Mouse (Mus musculus): Measurements from ENCODE around the gene C2cd4c. TPM values are rescaled to one million over a fixed set of nuclear protein-coding genes. Genes with fewer than 3 reads are reported as not detected.

C2cd4c gene
- total and polyA plus RNA-seq, 2 experiments from 2014 or later: not detected

DNA sequence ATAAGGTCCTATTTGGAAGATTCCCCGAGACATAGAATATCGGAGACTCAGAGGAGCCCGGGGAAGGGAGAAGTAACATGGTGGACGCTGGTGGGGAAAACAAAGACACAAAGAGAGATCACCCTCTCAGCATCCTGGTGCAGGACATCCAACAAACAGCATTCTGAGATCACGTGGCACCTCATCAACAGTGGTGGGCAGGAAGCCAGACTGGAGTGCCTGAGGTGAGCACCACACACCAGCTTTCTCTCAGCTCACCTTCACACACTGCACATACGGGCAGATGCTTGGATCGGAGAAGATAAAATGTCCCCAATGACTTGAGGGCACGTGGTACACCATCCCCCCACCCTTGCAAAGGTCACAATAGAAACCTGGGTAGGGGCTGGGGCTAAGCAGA, 22.5 kb upstream of the C2cd4c start:
- no peak for ATAC-seq (ENCODE audit: insufficient read depth, low read depth)
- no peak overlapping the region for H3K4me3 ChIP-seq (ENCODE audit: low read depth, low read length)
- H3K27ac ChIP-seq (ENCODE audit: low read depth): no peak overlapping the region
- H3K4me2 ChIP-seq (ENCODE audit: low read depth, low read length): no peak overlapping the region
- peaks cover 43% of the 10 kb centered on the region for H3K27me3 ChIP-seq (ENCODE audit: control insufficient read depth, insufficient read depth, low read length)
- no peak for TF ChIP-seq CTCF (IDR thresholded peaks at IDR 0.05; ENCODE audit: low read depth)
- TF ChIP-seq EP300 (IDR thresholded peaks at IDR 0.05; ENCODE audit: low read depth): no peak
- H3K36me3 ChIP-seq (replicated peaks; ENCODE audit: control insufficient read depth, insufficient read depth, low read length): no peaks in the 10 kb centered on the region
- H3K9ac ChIP-seq (replicated peaks; ENCODE audit: low read depth, low read length): no peak overlapping the region
- H3K9me3 ChIP-seq (replicated peaks; ENCODE audit: control insufficient read depth, low read length): no peaks in the 10 kb centered on the region
- no peak for DNase-seq (ENCODE audit: low spot score)
- no peaks in the 10 kb centered on the region for H3K4me1 ChIP-seq (ENCODE audit: control insufficient read depth, insufficient read depth)
- 82% methylated on average over 8 of the region's 8 CpGs for WGBS

DNA sequence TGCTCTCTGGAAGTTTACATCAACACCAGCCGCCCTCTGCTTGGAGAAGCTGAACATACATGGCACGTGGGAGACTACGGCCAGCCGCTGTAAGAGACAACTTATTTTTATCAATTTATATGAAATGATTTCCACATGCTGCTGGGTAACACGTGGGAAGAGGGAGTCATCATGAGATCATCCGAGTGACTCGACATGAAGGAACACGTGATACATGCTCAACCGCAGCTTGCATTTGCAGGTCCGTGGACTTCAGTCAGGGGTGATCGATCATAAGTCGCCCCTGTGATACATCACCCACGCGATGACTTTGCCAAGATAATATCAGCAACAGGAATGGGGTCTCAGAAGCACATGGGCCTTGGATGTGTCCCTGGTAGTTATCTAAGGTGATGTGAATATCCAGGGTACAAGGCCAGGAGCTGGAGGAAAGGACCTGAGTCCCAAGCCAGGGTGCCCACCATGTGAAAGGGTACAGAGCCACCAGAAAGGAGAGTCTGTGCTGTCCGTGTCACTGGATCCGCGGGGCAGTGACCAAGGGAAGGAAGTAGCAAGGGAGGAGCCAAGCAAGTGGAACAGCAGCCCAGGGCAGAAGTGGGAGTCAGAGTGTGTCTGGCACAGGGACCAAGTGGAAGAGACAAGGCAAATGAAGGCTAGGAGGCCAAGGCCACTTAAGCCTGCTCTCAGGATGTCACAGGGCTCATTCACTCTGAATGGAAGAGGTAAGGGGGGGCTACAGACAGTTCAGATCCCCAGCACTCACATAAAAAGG, 19.4 kb upstream of the C2cd4c start:
- Histone ChIP-seq H3K9me3 (replicated peaks; ENCODE audit: control insufficient read depth, low read length) (no peaks in the 10 kb centered on the region), H3K9ac (replicated peaks; ENCODE audit: low read depth, low read length) (no peak overlapping the region), H3K4me3 (ENCODE audit: low read depth, low read length) (no peak overlapping the region), H3K4me1 (ENCODE audit: control insufficient read depth, insufficient read depth) (no peaks in the 10 kb centered on the region), H3K27ac (ENCODE audit: low read depth) (no peak overlapping the region), H3K4me2 (ENCODE audit: low read depth, low read length) (no peak overlapping the region), H3K36me3 (replicated peaks; ENCODE audit: control insufficient read depth, insufficient read depth, low read length) (no peaks in the 10 kb centered on the region), H3K27me3 (ENCODE audit: control insufficient read depth, insufficient read depth, low read length) (peaks cover 23% of the 10 kb centered on the region)
- DNase-seq (ENCODE audit: low spot score) (no peak), ATAC-seq (ENCODE audit: insufficient read depth, low read depth) (no peak)
- WGBS: 72% methylated on average over 17 of the region's 17 CpGs
- no peak for TF ChIP-seq CTCF (IDR thresholded peaks at IDR 0.05; ENCODE audit: low read depth)
- no peak for TF ChIP-seq EP300 (IDR thresholded peaks at IDR 0.05; ENCODE audit: low read depth)

DNA sequence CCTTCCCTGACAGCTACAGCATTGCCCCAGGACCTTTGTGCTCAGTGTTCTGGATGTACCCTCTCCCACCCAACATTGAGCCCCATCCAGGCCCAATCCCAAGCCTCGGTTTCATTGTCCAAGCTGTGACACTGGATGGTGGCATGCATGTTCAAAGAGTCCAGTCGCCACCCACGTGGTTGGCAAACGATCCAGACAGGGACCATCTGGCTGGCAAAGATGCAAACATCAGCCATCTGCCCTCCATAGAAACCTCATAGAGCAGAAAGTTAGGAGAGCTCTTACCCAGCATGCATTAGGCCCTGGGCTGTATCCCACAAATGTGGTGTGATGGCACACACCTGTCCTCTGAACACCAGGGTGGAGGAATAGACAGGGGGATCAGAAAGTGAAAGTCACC, 17.6 kb upstream of the C2cd4c start:
- ATAC-seq (ENCODE audit: insufficient read depth, low read depth) (no peak), DNase-seq (ENCODE audit: low spot score) (no peak)
- Histone ChIP-seq H3K4me3 (ENCODE audit: low read depth, low read length) (no peak overlapping the region), H3K27me3 (ENCODE audit: control insufficient read depth, insufficient read depth, low read length) (peaks cover 5% of the 10 kb centered on the region), H3K4me1 (ENCODE audit: control insufficient read depth, insufficient read depth) (no peaks in the 10 kb centered on the region), H3K9me3 (replicated peaks; ENCODE audit: control insufficient read depth, low read length) (no peaks in the 10 kb centered on the region), H3K27ac (ENCODE audit: low read depth) (no peak overlapping the region), H3K9ac (replicated peaks; ENCODE audit: low read depth, low read length) (no peak overlapping the region), H3K4me2 (ENCODE audit: low read depth, low read length) (no peak overlapping the region), H3K36me3 (replicated peaks; ENCODE audit: control insufficient read depth, insufficient read depth, low read length) (no peaks in the 10 kb centered on the region)
- 75% methylated on average over 4 of the region's 4 CpGs for WGBS
- TF ChIP-seq EP300 (IDR thresholded peaks at IDR 0.05; ENCODE audit: low read depth): no peak
- TF ChIP-seq CTCF (IDR thresholded peaks at IDR 0.05; ENCODE audit: low read depth): no peak

DNA sequence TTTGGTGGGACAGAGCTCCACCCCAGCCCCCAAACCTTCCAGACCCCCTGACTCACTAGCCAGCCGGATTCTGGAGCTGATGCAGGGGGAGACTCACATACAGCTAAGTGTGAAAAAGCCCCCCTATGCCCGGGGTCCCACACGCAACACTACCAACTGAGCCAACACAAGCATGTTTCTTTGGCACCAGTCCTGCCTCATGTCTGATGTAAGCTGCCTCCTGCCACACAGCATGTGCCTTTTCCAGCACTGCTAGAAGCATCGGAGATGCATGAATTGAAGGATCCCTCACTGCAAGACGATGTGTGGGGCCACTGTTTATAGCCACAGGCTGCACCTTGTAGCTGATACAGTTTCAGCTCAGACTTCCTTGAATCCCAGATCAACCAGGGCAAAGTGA, 14.6 kb upstream of the C2cd4c start:
- DNase-seq (ENCODE audit: low spot score) (no peak), ATAC-seq (ENCODE audit: insufficient read depth, low read depth) (no peak)
- no peak for TF ChIP-seq CTCF (IDR thresholded peaks at IDR 0.05; ENCODE audit: low read depth)
- TF ChIP-seq EP300 (IDR thresholded peaks at IDR 0.05; ENCODE audit: low read depth): no peak
- no peaks in the 10 kb centered on the region for H3K9me3 ChIP-seq (replicated peaks; ENCODE audit: control insufficient read depth, low read length)
- WGBS: 72% methylated on average over 5 of the region's 5 CpGs
- no peak overlapping the region for H3K4me3 ChIP-seq (ENCODE audit: low read depth, low read length)
- H3K36me3 ChIP-seq (replicated peaks; ENCODE audit: control insufficient read depth, insufficient read depth, low read length): no peaks in the 10 kb centered on the region
- no peak overlapping the region for H3K9ac ChIP-seq (replicated peaks; ENCODE audit: low read depth, low read length)
- H3K4me1 ChIP-seq (ENCODE audit: control insufficient read depth, insufficient read depth): no peaks in the 10 kb centered on the region
- no peak overlapping the region for H3K27ac ChIP-seq (ENCODE audit: low read depth)
- H3K27me3 ChIP-seq (ENCODE audit: control insufficient read depth, insufficient read depth, low read length): peaks cover 5% of the 10 kb centered on the region; the same call in 1 of the 2 replicates
- H3K4me2 ChIP-seq (ENCODE audit: low read depth, low read length): no peak overlapping the region

DNA sequence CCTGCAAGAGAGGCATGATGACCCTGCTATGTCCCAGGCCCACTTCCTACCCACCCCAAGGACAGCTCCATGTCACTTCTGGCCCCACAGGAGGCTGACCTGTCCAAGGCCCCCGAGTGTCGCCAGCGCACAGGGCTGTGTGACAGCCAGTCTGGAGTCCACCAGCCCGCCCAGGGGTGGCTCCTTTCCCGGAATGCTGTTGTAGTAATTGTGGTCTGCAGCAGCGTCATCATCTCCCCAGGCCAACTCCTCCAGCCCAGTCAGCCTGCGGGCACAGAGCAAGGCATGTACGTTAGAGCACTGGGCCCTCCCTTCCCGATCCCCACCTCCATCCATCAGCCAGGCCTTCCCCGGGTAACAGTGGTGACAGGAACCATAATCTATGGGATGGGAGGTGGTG, 12.3 kb upstream of the C2cd4c start:
- H3K4me1 ChIP-seq (ENCODE audit: control insufficient read depth, insufficient read depth): no peaks in the 10 kb centered on the region
- WGBS: 78% methylated on average over 10 of the region's 10 CpGs
- H3K9ac ChIP-seq (replicated peaks; ENCODE audit: low read depth, low read length): no peak overlapping the region
- H3K4me3 ChIP-seq (ENCODE audit: low read depth, low read length): no peak overlapping the region
- TF ChIP-seq EP300 (IDR thresholded peaks at IDR 0.05; ENCODE audit: low read depth): no peak
- TF ChIP-seq CTCF (IDR thresholded peaks at IDR 0.05; ENCODE audit: low read depth): no peak
- no peaks in the 10 kb centered on the region for H3K9me3 ChIP-seq (replicated peaks; ENCODE audit: control insufficient read depth, low read length)
- H3K27ac ChIP-seq (ENCODE audit: low read depth): no peak overlapping the region
- ATAC-seq (ENCODE audit: insufficient read depth, low read depth) (no peak), DNase-seq (ENCODE audit: low spot score) (no peak)
- peaks cover 5% of the 10 kb centered on the region; the same call in 1 of the 2 replicates for H3K27me3 ChIP-seq (ENCODE audit: control insufficient read depth, insufficient read depth, low read length)
- no peaks in the 10 kb centered on the region for H3K36me3 ChIP-seq (replicated peaks; ENCODE audit: control insufficient read depth, insufficient read depth, low read length)
- no peak overlapping the region for H3K4me2 ChIP-seq (ENCODE audit: low read depth, low read length)

DNA sequence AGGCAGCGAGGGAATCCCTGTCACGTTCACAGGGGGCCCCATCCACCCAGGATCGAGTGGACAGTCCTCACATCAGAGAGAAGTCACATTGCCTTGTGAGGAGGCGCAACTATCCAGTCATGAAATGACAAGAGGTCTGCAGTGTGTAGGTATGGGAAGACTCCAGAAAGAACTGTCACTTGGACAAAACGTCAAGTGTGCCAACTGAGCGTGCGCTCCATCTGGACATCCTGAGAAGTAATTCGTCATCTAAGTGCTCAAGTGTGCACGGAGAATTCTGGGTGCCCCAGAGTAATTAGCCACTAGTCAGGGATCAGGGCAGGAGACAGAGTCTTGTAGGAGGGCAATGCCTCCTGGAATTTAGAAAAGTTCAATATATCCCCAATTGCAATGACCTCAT, 11.6 kb upstream of the C2cd4c start:
- Histone ChIP-seq H3K4me3 (ENCODE audit: low read depth, low read length) (no peak overlapping the region), H3K4me2 (ENCODE audit: low read depth, low read length) (no peak overlapping the region), H3K9me3 (replicated peaks; ENCODE audit: control insufficient read depth, low read length) (no peaks in the 10 kb centered on the region), H3K27me3 (ENCODE audit: control insufficient read depth, insufficient read depth, low read length) (peaks cover 5% of the 10 kb centered on the region; the same call in 1 of the 2 replicates), H3K27ac (ENCODE audit: low read depth) (no peak overlapping the region), H3K4me1 (ENCODE audit: control insufficient read depth, insufficient read depth) (no peaks in the 10 kb centered on the region), H3K36me3 (replicated peaks; ENCODE audit: control insufficient read depth, insufficient read depth, low read length) (no peaks in the 10 kb centered on the region), H3K9ac (replicated peaks; ENCODE audit: low read depth, low read length) (no peak overlapping the region)
- TF ChIP-seq EP300 (IDR thresholded peaks at IDR 0.05; ENCODE audit: low read depth) (no peak), CTCF (IDR thresholded peaks at IDR 0.05; ENCODE audit: low read depth) (no peak)
- WGBS: 72% methylated on average over 9 of the region's 9 CpGs
- ATAC-seq (ENCODE audit: insufficient read depth, low read depth): no peak
- DNase-seq (ENCODE audit: low spot score): no peak
